Comparison of ENCODE assay signal across 8 mouse cellular contexts in the genomic region with DNA sequence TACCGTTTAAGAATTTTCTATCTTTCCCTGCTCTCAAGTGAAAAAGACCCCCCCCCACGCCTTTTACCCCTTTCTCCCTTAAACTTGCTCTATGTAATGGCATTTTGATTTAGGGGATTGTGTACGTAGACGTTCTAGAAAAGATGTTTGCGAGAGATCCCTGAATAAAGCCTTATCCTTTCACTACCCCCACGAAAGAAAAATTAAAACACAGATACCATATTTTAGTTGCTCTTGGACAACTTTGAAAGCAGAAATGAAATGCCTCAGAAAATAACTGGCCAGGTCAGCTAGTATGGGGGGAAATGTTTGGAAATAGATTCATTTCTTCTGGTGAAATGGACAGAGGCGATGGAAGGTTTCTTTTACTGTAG. TPM values are rescaled to one million over a fixed set of nuclear protein-coding genes. Genes with fewer than 3 reads are reported as not detected.
DNase-seq lines count a peak whose midpoint lies in the region; ATAC-seq and TF ChIP-seq lines count a peak whose summit lies in the region.

No protein-coding gene starts in this region.

- H3K27me3 ChIP-seq in kidney, embryonic 16.5 days (ENCODE audit: insufficient read depth, low read length), result no peaks in the 10 kb centered on the region
- no peaks in the 10 kb centered on the region for H3K27me3 ChIP-seq in hindbrain, embryonic 16.5 days (replicated peaks; ENCODE audit: control insufficient read depth, insufficient read depth, low read length)
- H3K27me3 ChIP-seq in midbrain, embryonic 16.5 days (ENCODE audit: control insufficient read depth, insufficient read depth, low read depth, low read length), result no peaks in the 10 kb centered on the region

- H3K36me3 ChIP-seq in kidney, embryonic 16.5 days (ENCODE audit: insufficient read depth, low read length), result no peaks in the 10 kb centered on the region
- H3K36me3 ChIP-seq in hindbrain, embryonic 16.5 days (ENCODE audit: control insufficient read depth, insufficient read depth, low read length), result no peaks in the 10 kb centered on the region
- H3K36me3 ChIP-seq in midbrain, embryonic 16.5 days (ENCODE audit: control insufficient read depth, insufficient read depth, low read length), result no peaks in the 10 kb centered on the region

- peak overlapping the region; percentile 99 for H3K9ac ChIP-seq in kidney, embryonic 16.5 days (replicated peaks; ENCODE audit: low read length)
- peak overlapping the region; percentile 99 for H3K9ac ChIP-seq in hindbrain, embryonic 16.5 days (ENCODE audit: low read depth, low read length)
- H3K9ac ChIP-seq in midbrain, embryonic 16.5 days (ENCODE audit: low read depth, low read length), result peak overlapping the region; percentile 100

- peaks cover 36% of the 10 kb centered on the region for H3K4me1 ChIP-seq in kidney, embryonic 16.5 days (ENCODE audit: insufficient read depth, low read length)
- H3K4me1 ChIP-seq in cortical plate, adult 2 months (ENCODE audit: control insufficient read depth, insufficient read depth, low read length), result peaks cover 2% of the 10 kb centered on the region
- H3K4me1 ChIP-seq in hindbrain, embryonic 16.5 days (ENCODE audit: control insufficient read depth, insufficient read depth, low read depth, low read length), result peaks cover 20% of the 10 kb centered on the region
- H3K4me1 ChIP-seq in midbrain, embryonic 16.5 days (ENCODE audit: control insufficient read depth, insufficient read depth, low read length), result peaks cover 43% of the 10 kb centered on the region

- ATAC-seq in kidney, embryonic 16.5 days (ENCODE audit: low FRiP score, low TSS enrichment), result no peak
- ATAC-seq in hindbrain, embryonic 16.5 days, result no peak
- ATAC-seq in midbrain, embryonic 16.5 days, result no peak

- peak overlapping the region; percentile 100 for H3K4me3 ChIP-seq in kidney, embryonic 16.5 days (ENCODE audit: low read length)
- peak overlapping the region; percentile 61 for H3K4me3 ChIP-seq in cortical plate, adult 2 months (ENCODE audit: insufficient read depth, low read length)
- peak overlapping the region; percentile 100 for H3K4me3 ChIP-seq in hindbrain, embryonic 16.5 days (ENCODE audit: low read length)
- peak overlapping the region; percentile 90 for H3K4me3 ChIP-seq in midbrain, embryonic 16.5 days (ENCODE audit: low read depth, low read length)

- H3K9me3 ChIP-seq in kidney, embryonic 16.5 days (ENCODE audit: low read length), result no peaks in the 10 kb centered on the region
- H3K9me3 ChIP-seq in hindbrain, embryonic 16.5 days (ENCODE audit: control insufficient read depth, low read length), result no peaks in the 10 kb centered on the region
- H3K9me3 ChIP-seq in midbrain, embryonic 16.5 days (replicated peaks; ENCODE audit: control insufficient read depth, low read length, poor library complexity, severe bottlenecking), result no peaks in the 10 kb centered on the region

- DNase-seq in kidney, adult 9 months, result no peak
- no peak for DNase-seq in adipocyte (ENCODE audit: low spot score)
- DNase-seq in frontal cortex, postnatal 14 days (ENCODE audit: low spot score in 2 of 2), result no peak
- no peak for DNase-seq in spleen, postnatal 14 days (ENCODE audit: low spot score in 2 of 2)

- peak overlapping the region; percentile 89 for H3K27ac ChIP-seq in kidney, embryonic 16.5 days (ENCODE audit: low read length)
- no peak overlapping the region for H3K27ac ChIP-seq in cortical plate, adult 2 months (ENCODE audit: insufficient read depth, low read length)
- peak overlapping the region; percentile 93 for H3K27ac ChIP-seq in hindbrain, embryonic 16.5 days (ENCODE audit: low read depth, low read length)
- H3K27ac ChIP-seq in midbrain, embryonic 16.5 days (ENCODE audit: low read length), result peak overlapping the region; percentile 92

- no peak for TF ChIP-seq POLR2A in cortical plate, adult 2 months (IDR thresholded peaks at IDR 0.05; ENCODE audit: extremely low read depth, insufficient read depth, low read length)

- TF ChIP-seq CTCF in cortical plate, adult 2 months (IDR thresholded peaks at IDR 0.05; ENCODE audit: extremely low read depth, insufficient read depth, low read length), result no peak

- 9% methylated on average over 7 of the region's 7 CpGs for WGBS in kidney, embryonic 16.5 days
- WGBS in hindbrain, embryonic 16.5 days, result 6% methylated on average over 7 of the region's 7 CpGs
- 4% methylated on average over 7 of the region's 7 CpGs for WGBS in midbrain, embryonic 16.5 days

- peak overlapping the region; percentile 76 for H3K4me2 ChIP-seq in kidney, embryonic 16.5 days (replicated peaks; ENCODE audit: low read depth, low read length)
- H3K4me2 ChIP-seq in hindbrain, embryonic 16.5 days (ENCODE audit: low read length), result peak overlapping the region; percentile 69
- peak overlapping the region; percentile 79 for H3K4me2 ChIP-seq in midbrain, embryonic 16.5 days (ENCODE audit: low read length)

RNA-seq across cellular contexts. Expression of gene Kdm5b, which starts 1.8 kb away (rescaled TPM):
- 47.4 and 55.4 TPM in 2 replicates for polyA plus RNA-seq in kidney, embryonic 16.5 days (2015; fragmentation: Nextera tagmentation; extraction: Ambion mirVana)
- 26.4 and 27.9 TPM in 2 replicates for polyA plus RNA-seq in cortical plate, adult 2 months (2012; rRNA removed)
- 49.9 and 58.9 TPM in 2 replicates for polyA plus RNA-seq in hindbrain, embryonic 16.5 days (2015; fragmentation: Nextera tagmentation; extraction: Ambion mirVana)
- polyA plus RNA-seq in midbrain, embryonic 16.5 days (2015; fragmentation: Nextera tagmentation; extraction: Ambion mirVana), result 66.5 and 78.9 TPM in 2 replicates

RNA-seq across cellular contexts. Expression of gene Mgat4e, which starts 12.3 kb away (rescaled TPM):
- polyA plus RNA-seq in kidney, embryonic 16.5 days (2015; fragmentation: Nextera tagmentation; extraction: Ambion mirVana), result not detected in 2 replicates
- 0.08 TPM in 1 of 2 replicates, not detected in the other for polyA plus RNA-seq in cortical plate, adult 2 months (2012; rRNA removed)
- polyA plus RNA-seq in hindbrain, embryonic 16.5 days (2015; fragmentation: Nextera tagmentation; extraction: Ambion mirVana), result not detected in 2 replicates
- not detected in 2 replicates for polyA plus RNA-seq in midbrain, embryonic 16.5 days (2015; fragmentation: Nextera tagmentation; extraction: Ambion mirVana)
